Mouse (Mus musculus): ENCODE measurements around the gene Gm3755. TPM values are rescaled to one million over a fixed set of nuclear protein-coding genes. Genes with fewer than 3 reads are reported as not detected.

Gm3755 gene
- polyA plus RNA-seq (2017; shearing (Covaris generic)) = not detected

GRCm38 (mm10) chr14:7450817-7451216, at the start of gene Gm3755:
Gene Gm3755 (minus strand): TSS chr14:7450917.

DNA sequence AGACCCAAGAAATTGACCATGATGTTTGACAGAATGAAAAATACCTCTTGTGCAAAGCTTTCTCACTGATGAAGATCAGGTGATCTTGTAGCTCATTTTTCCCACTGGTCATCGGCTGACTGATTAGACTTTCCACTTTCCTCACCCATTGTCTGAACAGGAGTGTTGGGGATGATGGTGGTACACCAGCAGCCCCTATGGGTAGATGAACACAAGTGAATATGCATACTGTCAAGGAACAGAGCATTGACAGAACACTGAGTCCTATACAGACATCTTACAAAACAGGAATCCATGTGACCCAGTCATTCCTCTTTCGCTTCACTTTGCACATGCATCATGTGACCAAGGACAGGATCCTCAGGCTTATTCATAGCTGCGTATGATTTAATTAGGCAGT, 32.9 kb upstream of the Gm3755 start, which contains the start of gene Gm3752:
Gm3752 (minus strand) TSS at position 101 of the 400 bp plus-strand sequence.

Other genes starting within 250 kb of the Gm3755 start
- gene Gm3727, start 186.2 kb downstream of the Gm3755 start, polyA plus RNA-seq (2017; shearing (Covaris generic)) = not detected
- gene Gm3739, start 135.9 kb downstream of the Gm3755 start, polyA plus RNA-seq (2017; shearing (Covaris generic)) = not detected
- not detected for gene Gm5797, start 118.5 kb downstream of the Gm3755 start, polyA plus RNA-seq (2017; shearing (Covaris generic))
- gene Gm8374, start 85.8 kb downstream of the Gm3755 start, polyA plus RNA-seq (2017; shearing (Covaris generic)) = not detected
- 0.39 TPM for gene Gm3752, start 32.8 kb upstream of the Gm3755 start, polyA plus RNA-seq (2017; shearing (Covaris generic))
- not detected for gene Gm3558, start 117.6 kb upstream of the Gm3755 start, polyA plus RNA-seq (2017; shearing (Covaris generic))
- not detected for gene Gm10338, start 144.7 kb upstream of the Gm3755 start, polyA plus RNA-seq (2017; shearing (Covaris generic))
- not detected for gene Gm10128, start 193.1 kb upstream of the Gm3755 start, polyA plus RNA-seq (2017; shearing (Covaris generic))